Mouse (Mus musculus): ENCODE data around the gene March8.

The March8 gene

DNA sequence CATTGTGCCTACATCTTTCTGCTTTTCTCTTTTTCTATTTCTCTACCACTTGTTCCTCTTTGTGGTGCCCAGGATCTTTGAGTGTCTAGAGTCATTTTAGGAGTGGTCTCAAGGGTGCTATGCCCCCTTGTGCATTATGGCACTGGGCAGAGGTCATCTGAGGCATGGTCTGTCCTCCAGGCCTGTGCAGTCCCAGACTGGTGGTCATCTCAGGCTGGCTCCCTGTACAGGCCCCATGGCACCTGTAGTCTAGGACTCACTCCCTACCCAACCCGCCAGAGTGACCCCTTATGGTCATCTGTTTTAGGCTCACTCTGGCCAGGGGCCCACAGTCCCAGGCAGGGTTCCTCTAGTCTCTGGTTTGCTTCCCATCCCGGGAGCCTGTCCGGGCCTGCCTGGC is 33.7 kb downstream of the March8 start:
- DNase-seq (ENCODE audit: low read depth, low spot score): no peak

- no peak for DNase-seq (ENCODE audit: low read depth, low spot score)
Observed at GRCm38 (mm10) chr6:116374136-116374535, 36.3 kb downstream of the March8 start.

GRCm38 (mm10) chr6:116374618-116375017 is 36.8 kb downstream of the March8 start:
- no peak for DNase-seq (ENCODE audit: low read depth, low spot score)

DNA sequence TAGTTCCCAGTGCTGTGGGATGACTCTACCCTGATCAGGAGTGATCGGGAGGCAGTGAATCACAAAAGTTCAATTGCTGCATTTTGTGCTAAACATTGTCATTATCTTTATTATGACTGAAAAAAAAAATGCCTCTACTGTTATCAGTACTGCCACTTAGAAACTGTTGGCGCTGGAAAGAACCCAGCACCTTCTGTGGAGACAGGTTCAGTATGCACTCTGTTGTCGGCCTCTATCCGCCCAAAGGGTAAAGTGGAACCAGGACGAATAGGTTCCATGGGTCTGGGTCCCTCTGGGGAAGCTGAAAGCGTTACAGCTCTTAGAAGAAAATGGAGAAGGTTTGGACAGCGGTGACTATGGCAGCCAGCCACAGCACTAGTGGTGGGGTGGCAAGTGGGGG is 41.1 kb downstream of the March8 start:
- no peak for DNase-seq (ENCODE audit: low read depth, low spot score)

DNA sequence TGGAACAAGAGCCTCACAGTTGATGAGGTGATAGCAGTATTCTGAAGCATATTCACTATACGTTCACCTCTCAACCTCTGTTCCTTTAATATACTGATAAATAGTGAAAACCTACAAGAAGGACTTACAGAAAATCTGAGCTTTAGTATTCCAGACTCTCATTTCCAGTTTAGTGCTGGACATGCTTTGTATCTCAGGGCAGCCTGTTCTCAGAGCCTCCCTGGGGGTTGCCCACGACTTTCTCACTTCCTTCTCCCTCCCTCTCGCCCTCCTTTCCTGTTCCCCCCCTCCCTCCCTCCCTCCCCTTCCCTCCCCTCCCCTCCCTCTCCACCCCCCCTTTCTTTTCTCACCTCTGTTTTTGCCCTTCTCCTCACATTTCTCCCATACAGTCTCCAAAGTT is 42.3 kb downstream of the March8 start:
- no peak for DNase-seq (ENCODE audit: low read depth, low spot score)

DNA sequence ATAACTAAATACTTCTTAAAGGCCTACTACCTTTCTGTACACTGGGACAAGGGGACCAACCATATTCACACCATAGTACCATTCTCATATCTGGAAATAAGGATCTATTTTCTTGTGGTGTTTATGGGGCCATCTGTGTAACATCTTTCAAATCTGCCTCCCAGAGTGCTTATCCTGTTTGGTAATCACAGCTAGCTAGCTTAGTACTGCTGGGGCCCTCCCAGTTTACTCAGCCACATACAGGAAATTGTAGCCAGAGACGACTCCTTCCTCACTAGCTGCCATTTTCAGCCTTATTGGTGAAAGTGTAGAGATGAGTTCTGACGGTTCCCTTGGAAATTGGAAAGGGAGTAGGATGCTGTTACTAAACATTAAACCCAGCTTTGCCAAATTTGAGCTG is 43.8 kb downstream of the March8 start:
- no peak for DNase-seq (ENCODE audit: low read depth, low spot score)

DNA sequence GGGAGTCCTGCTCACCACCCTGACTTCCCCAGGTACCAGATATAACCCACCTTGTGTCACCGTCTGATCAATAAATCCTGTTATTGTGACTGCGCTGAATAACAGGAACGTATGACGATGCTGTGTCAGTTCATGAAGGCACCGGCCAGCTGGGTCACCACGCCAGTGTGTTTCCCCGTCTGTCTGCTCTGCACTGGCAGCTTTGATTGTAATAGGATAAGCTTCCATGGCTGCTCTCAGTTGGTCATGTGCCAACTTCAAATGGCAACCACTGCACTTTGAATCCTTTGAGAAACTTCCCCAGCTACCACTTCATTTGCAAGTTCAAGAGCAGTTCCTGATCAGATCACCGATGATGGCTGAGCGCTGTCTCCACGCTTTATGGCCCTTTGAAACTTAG is 45.8 kb downstream of the March8 start:
- no peak for DNase-seq (ENCODE audit: low read depth, low spot score)

DNA sequence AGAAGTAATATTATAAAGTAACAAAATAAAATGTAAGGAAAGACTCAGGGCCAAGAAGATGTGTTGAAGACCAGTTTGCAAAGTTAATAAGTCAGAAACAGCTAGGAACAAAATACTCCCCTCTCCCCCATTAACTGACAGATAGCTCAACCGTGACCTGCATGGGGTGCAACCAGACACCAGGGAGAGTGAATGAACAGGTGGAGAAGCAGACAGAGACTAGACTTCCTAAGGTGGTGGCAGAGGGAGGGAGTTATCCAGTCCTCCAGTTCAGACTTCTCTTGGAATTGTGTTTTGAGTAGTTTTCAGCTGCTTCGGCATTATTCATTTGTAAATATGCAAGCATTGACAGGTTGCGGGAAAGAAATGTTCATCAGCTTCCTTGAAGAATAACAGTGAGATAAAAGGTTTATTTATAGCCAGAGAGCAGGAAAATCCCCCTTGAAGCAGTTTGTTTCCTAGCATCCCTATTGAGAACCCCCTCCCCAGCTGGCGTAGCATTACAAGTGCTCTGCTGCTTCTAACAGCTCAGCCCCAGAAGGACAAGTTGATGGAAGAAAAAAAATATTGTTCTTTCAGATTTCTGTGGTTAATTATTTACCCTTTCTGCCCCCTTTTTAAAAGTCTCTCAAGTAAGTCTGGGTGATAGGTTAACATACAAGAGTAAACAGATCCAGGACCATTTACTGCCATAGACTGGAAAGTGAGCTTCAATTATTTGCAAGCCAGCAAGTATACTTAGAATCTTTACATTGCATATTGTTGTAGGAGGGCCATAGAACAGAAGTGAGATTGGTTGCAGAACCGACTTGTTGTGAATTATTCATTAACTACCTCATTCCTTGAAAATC is 47.6 kb downstream of the March8 start:
- no peak for DNase-seq (ENCODE audit: low read depth, low spot score)

DNA sequence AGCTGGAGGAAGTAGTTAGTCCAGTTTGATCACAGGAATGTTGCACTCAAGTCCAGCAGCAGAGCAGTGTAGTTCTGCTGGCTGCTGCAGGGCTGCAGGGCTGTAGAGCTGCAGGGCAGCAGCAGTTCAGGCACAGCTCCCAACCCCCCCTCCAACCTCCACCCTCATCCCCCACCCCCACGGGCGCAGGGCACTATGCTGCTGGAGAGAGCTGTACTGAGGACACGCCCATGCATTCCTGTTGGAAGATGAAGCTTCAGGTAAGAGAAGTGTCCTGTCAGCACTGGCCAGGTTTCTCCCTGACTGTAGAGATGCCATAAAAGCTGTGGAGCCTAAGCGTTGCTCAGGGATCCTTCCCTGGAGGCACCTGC is 48.2 kb downstream of the March8 start:
- DNase-seq (ENCODE audit: low read depth, low spot score): peak; percentile 60

DNA sequence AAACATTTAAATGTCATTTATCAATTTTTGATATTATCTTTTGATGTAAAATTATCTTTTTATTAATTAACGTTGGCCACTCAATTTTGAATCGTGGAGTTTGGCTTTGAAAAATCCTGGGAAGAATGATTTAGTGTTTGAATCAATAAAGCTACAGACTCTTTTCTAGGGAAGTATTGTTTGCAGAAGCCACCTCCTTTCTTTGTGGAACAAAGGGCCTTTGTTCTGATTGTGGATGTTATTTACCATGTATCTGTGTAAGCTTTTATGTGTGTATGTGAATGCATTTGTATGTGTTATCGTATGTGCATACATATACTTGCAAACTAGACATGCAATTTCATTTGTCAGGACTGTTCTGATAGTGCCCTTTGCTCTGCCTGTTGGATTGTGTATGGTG is 48.7 kb downstream of the March8 start:
- peak; percentile 58 for DNase-seq (ENCODE audit: low read depth, low spot score)

- no peak for DNase-seq (ENCODE audit: low read depth, low spot score)
Observed at GRCm38 (mm10) chr6:116388068-116388467, 50.2 kb downstream of the March8 start.

DNA sequence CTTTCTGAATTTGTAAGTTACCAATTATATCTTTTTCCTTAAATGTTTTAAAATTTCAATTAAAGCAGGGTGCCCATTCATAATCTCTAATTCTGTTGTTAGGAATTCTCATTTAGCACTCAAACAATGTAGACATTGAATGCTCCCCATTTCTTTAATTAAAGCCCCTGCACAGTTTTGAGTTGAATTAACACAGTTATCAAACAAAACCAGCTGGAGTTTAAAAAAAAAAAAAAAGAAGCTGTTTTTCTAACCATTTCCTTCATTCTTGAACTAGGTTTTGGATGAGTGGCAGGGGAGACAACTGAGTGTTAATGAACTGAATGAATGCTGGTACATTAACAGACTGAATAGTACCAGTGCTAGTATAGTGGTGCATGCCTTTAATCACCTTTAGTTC is 51.7 kb downstream of the March8 start:
- DNase-seq (ENCODE audit: low read depth, low spot score): no peak

GRCm38 (mm10) chr6:116394916-116395648 is 57.3 kb downstream of the March8 start:
- DNase-seq (ENCODE audit: low read depth, low spot score): no peak

DNA sequence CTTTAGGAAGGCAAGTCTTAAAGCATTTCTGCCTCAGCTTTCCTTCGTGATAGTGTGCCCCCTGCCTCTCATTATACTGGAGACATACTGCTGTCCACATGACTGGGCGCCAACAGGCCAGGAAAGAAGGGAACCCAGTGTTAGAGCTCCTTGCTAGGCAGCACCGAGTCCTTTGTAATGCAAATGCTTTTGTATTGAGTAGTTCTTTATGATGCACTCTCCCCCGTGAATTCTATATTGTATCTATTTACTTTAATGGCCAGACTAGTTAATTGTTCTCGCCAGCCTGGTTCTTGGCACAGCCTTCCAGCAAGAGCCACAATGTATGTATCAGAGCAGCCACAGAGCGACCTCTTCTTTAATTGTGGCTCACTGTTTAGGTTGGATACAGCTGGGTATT is 59.8 kb downstream of the March8 start:
- DNase-seq (ENCODE audit: low read depth, low spot score): no peak

- DNase-seq (ENCODE audit: low read depth, low spot score): peak; percentile 67
Observed at GRCm38 (mm10) chr6:116398136-116398535, 60.3 kb downstream of the March8 start.

DNA sequence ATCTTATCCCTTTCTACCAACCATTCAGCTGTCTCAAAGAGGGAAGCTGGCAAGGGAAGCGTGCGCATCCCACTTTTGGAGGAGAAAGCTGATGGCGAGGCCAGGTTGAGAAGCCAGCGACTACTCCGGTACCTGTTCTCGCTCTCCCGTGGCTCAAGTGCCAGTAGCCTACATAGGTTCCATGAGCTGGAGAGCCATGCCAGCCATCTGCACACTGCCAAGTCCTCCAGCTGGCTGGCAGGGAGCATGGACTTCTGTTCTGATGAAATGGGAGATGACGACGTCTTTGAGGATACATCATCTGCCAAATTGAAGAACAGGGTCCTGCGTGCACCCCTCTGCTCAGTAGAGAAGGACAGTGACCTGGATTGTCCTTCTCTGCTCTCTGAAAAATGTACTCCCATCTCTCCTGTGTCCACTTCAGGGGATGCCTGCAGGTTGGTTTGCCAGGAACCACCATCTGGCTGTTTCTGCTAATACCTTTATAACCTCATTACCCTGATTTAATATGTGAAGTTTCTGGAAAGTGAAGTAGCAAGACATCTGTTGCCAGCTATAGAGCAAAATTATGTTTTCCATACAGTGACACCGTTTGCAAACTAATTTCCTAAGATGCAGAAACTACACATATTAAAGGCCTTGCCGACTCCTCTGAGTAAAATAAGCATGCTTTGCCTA is 64.1 kb downstream of the March8 start:
- peak; percentile 94 for DNase-seq (ENCODE audit: low read depth, low spot score)

- no peak for DNase-seq (ENCODE audit: low read depth, low spot score)
Observed at GRCm38 (mm10) chr6:116402426-116402825, 64.6 kb downstream of the March8 start.

DNA sequence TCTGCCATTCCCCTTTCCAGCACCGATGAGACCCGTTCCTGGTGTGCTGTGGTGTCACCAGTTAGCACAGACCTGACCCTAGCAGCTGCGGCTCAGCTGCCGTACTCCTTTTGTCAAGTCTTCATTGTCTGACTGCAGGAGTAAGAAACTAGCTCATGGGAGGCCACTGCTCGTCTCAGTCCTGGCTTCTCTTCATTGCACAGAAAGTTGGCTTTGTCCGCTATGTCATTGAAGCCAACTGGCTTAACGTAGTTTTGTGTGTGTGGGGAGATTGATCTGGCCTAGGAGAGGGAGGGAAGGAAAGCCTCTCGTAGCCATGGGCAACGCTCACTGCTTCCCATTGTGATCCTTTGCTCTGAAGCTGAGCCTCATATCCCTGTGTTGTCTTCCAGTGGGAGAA is 67.4 kb downstream of the March8 start:
- DNase-seq (ENCODE audit: low read depth, low spot score): peak; percentile 44

- peak; percentile 68 for DNase-seq (ENCODE audit: low read depth, low spot score)
Observed at GRCm38 (mm10) chr6:116405715-116406114, 67.9 kb downstream of the March8 start.

DNA sequence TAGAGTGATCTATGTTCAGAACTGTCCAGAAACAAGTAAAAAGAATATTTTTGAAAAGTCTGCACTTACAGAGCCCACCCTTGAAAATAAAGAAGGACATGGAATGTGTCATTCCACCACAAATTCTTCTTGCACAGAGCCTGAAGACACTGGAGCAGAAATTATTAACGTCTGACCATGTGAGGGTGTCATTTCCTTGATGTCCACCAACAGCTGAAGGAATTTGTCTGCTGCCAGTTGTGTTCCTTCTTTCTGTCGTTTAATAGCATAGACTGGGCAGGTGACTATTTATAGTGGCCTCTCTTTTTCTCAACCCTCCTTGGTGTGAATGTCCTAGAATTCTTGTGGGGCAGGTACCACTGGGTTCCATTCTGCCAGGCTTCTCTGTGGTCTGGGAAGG is 68.3 kb downstream of the March8 start:
- no peak for DNase-seq (ENCODE audit: low read depth, low spot score)

DNA sequence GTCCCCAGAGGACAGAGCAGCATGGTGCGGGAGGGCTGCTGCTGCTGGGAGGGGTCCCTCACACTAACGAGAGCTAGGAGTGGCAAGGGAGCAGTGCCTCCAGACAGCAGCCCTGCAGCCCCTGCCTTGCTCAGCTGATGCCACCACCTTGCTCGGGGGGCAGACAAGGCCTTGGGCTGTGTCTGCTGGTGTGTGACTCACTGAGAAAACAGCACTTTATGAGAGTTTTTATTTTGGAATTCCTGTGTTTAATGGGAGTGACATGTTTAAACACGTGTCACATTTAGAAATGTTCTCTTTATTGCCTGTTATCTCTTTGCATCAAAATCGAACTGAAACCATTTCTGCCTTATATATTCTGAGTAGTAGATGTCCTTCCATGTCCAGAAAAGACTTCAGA is 68.9 kb downstream of the March8 start:
- DNase-seq (ENCODE audit: low read depth, low spot score): no peak

DNA sequence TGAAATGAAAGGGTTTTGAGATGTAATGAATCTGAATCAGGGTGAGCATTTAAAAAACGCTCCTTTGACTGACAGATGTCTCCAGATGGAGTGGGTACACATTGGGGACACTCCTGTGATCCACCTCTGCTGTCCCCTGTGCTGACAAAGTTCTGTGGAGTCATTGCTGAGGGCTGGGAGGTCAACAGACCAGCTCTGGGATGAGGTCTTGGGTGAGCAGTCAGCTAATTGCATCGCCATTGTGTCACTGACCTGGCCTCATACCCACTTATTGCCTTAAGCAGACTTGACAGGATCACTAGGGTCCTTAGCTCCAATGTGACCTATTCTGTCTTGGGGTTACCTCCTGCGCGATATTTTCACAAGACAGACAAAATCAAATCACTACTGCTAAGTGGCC is 69.4 kb downstream of the March8 start:
- no peak for DNase-seq (ENCODE audit: low read depth, low spot score)

Measured in brain, adult 2 months (tissue).